Mouse (Mus musculus) gonadal fat pad, adult 2 months (tissue): ENCODE measurements around the gene Zdhhc3. TPM values are rescaled to one million over a fixed set of nuclear protein-coding genes. Genes with fewer than 3 reads are reported as not detected.

Source experiments
- DNase-seq: peaks from one replicate; pipeline ENCODE4 v3.0.0-alpha.2; 2012; ENCODE audit warnings: low read depth
- polyA plus RNA-seq: library from polyadenylated mRNA; depleted of rRNA; stranded (reverse); fragments of >200 nt; gene quantifications from 2 replicates; pipeline ENCODE4 v1.2.3, GENCODE M21; 2012; rRNA removed

The Zdhhc3 gene
- 117 and 118 TPM in 2 replicates for polyA plus RNA-seq

DNA sequence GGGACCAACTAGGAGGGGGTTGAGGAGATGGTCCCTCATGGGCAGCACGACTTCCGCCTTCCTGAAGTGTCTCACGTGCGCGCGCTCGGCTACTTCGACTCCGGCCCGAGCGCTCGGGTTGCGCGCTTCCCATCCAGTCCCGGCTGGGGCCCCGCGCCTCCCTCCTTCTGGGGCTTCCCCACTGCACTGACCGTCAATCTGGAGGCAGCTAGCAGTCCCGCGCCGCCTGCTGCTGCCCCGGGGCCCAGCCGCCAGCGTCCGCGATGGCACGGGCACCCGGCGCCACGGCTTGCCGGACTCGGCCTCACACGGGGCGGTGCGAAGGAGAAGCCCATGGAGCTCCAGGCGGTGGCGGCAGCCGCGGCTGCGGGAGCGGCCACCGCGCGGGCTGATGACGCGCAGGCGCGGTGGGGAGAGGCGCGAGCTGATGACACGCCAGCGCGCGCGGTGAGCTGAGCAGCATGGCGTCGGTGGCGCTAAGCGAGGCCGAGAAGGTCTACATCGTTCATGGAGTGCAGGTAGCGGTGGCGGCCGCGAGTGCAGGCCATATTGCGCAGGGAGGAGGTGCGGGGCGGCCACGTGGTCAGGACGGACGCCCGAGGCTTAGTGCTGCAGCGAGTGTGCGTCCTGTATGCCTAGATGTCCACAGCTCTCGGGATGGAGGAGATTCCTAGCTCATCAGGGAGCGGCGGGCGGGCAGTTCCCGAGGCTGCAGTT, at the start of gene Zdhhc3, which contains the start of gene Exosc7:
TSS of gene Zdhhc3 (minus strand) at position 401 of the 717 bp plus-strand sequence.
TSS of gene Exosc7 (plus strand) at position 411 of the 717 bp plus-strand sequence.
- no peak for DNase-seq

DNA sequence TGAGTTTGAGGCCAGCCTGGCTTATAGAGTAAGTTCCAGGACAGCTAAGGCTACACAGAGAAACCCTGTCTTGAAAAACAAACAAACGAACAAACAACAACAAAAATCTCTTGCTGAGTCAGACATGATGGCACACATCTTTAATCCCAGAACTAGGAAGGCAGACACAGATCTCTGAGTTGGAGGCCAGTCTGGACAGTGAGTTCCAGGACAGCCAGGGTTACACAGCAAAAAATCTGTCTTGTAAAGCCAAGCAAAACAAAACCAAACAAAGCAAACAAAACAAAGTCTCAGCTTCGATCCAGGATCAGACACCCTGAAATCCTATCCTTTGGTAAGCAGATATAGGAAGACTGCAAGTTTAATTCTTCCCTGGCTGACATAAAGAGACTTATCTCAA, 48.8 kb upstream of the Zdhhc3 start:
- no peak for DNase-seq

DNA sequence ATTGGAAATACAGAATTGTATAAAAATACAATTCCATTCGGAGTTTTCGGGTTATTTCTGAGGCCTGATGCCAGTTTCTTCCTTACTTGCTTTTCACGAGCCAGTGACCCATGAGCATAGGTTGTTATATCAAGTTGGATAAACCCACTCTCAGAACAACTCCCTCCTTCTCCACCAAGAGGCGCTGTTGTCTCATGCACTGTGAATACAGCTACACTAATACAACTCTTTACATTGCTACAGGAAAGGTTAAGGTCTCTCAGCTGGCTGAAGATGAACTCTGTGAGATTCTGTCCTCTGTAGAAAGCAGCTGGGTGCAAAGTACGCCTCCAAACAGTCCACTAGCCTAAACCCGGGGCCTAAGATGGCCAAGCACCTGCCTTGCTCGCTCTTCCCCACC, 46.3 kb upstream of the Zdhhc3 start:
- no peak for DNase-seq

DNA sequence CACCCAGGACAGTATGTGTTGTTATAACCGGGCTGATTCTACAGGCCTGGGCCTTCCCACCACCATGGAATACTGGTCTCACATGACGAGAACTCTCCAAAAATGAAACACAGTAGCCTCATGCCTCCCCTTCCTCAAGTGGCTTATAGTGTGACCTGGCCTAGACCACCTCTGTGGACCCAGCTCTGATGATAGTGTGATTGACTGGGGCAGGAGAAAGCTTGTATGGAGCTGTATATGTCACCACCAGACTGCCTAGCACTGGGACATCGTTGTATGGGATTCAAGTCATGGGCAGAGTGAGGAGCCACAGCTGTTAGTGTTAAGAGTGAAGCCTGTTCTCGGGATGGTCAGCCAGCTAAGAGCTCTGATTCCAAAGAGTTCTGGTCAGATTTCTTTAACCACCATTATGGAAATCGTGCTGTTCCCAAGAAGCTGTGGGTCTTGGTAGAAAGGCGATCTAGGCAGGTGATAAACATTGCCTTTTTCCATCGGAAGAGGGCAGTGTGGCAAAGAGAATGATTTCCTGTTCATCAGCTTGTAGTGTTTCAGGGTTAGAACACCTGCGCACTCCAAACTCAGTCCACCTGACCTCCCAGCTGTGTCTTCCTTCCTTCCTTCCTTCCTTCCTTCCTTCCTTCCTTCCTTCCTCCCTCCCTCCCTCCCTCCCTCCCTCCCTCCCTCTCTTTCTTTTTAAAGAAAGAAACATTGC, 45.3 kb upstream of the Zdhhc3 start:
- DNase-seq, result no peak

DNA sequence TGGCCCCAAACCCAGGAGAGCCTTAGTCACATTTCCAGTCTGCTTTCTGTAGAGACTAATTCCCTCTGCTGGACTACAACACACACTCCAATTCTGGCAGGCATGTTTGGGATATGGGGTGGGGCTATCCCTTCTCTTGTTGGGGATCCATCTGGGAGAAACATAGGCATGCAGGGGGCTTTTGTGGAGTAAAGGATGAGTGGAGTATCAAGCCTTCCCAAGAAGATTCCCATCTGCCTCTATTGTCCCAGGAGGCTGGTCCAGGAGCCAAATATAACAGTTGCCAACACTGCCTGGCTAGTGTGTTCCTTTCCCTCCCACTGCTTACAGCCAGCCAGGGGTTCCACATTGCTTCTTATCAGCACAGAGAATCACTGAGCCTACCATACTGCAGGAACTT, 44.7 kb upstream of the Zdhhc3 start:
- DNase-seq, result no peak

DNA sequence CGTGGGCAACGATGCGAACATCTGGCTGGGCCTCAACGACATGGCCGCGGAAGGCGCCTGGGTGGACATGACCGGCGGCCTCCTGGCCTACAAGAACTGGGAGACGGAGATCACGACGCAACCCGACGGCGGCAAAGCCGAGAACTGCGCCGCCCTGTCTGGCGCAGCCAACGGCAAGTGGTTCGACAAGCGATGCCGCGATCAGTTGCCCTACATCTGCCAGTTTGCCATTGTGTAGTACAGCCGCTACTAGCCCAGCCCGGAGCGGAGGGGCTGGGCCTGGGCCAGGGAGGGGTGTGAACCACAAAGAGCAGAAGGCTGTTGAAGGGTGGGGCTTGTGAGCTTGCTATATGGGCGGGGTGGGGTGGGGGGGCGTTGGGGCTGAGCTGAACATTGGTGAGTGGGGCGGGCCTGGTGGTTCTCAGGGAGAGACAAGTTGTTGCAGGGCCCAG, 43.9 kb upstream of the Zdhhc3 start:
- no peak for DNase-seq

DNA sequence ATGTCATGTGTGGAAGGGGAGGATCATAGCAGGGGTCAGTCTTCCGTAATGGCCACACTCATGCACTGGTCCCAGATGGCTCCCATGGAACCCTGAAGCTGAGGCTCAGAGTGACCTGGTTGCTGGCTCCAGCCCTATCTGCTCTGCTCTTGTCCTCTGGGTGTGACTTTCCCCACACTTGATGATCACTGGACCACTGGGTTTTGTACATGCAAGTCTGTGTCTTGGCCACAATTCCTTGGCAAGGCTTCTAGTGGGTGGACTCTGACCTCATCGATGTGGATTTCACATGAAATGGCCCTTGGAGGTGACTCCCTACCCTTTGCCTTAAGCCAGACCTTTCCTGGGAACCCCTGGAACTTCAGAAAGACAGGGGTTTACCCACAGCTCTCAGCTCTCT, 40.1 kb upstream of the Zdhhc3 start:
- DNase-seq, result no peak

DNA sequence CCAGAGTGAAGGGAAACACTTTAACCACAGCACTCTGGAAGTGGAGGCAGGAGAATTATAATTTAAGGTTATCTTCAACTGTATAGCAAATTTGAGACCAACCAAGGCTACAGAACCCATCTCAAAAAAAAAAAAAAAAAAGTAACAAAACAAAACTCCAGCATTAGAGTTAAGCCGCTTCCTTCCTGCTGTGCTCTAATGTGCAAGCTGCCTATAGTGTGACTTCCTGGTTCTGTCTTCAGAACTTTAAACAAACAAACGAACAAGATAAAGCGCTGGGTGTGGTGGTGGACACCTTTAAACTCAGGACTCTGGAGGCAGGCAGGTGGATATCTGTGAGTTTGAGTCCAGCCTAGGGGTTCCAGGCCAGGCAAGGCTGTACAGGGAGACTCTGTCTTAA, 39.0 kb upstream of the Zdhhc3 start:
- DNase-seq, result no peak

DNA sequence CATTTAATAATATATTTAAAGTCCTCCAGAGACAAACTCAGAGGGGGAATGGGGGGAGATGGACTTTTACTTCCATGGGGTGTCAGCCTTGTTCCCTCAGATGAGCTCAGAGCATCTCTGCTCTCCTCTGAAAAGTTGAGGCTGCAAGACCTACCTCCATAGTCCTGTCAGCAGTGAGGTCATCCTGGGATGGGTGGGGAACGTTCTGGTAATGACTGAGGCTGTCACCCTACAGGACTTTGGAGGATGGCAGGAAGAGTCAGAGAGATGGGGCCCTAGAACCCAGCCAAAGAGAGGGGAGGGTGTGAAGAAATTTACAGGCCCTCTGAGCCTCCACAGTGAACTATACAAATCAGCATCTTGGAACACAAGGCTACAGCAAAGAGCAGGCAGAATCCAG, 38.6 kb upstream of the Zdhhc3 start:
- no peak for DNase-seq

DNA sequence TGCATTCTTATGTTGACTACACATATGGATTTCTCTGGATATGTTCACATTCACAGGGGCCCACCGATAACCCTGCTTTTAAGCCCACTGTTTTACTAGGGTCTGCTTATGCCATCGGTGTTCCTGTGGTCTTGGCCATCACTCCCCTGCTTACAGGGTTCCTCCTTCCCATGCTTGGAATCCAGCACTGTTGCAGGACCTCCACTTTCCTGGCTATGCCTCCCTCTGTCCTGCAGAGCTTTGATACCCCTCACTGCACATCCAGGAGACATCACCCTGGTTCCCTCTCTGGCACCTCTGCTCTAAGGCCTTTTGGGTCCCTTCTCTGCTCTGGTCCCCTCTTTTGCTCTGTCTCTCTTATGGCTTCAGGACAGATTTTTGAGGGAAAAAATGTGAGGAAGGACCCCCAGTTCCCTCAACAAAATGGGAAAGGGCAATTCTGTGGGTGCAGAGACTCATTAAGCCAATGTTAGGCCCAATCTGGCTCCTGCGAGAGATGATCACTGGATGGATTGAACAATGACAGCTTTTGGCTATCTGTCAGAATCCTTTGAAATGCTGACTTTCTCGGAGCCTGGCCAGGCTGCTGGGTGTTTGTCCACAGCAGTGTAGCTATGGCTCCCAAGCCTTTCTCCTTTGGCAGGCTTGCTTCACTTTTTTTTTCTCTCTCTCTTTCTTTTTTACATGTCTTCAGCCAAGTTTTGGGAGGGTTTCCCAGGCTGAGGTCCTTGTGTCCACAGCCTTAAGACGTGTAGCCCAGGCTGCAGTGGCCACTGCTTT, 37.4 kb upstream of the Zdhhc3 start, which contains the start of gene Clec3b:
TSS of gene Clec3b (plus strand) at position 706 of the 780 bp plus-strand sequence.
- no peak for DNase-seq

DNA sequence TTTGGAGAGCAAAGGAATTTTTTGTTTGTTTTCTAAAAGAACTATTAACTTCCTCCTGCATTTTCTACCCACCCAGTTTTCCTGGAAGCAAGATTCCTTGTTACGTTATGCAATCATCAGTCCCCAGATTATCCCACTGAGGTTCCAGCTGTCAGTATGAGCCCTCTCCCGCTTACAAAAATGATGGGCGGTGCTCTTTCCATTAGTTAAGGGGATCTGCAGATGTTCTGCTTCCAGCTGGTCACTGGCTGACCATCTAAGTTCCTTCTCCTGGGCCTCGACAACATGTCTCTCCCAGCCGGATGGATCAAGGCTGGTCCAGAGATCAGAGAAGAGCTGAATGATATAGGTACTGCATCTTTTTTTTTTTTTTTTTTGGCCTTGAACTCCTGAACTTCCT, 35.4 kb upstream of the Zdhhc3 start:
- no peak for DNase-seq

DNA sequence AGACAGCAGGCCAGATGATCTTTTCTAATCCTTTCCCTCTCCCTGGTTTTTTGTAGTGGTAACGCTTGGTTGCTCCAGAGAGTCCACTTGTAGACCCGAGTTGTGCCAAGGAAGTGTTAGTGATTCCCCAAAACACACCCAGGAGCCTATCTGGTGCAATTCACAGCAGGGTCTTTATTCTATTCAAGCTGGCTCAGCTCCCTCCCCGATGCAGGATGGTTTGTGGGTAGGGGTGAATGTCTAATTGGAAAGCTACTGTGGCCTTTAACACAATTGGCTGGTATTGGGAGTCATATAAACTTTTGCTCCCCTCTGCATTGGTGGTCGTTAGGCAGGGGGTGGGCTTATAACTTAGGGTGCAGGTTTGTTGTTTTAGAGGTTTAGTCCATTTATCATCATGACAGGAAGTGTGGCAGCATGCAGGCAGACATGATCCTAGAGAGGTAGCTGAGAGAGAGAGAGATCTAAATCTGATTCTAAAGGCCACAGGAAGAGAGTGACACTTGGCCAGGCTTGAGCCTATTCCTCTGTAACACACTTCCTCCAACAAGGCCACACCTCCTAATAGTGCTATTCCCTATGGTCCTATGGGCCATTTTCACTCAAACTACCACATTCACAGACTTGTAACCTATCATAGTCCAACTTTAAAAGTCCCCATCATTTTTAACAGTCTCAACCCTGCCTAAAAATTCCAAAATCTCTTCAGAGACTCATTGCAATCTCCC, 27.0 kb upstream of the Zdhhc3 start:
- no peak for DNase-seq

DNA sequence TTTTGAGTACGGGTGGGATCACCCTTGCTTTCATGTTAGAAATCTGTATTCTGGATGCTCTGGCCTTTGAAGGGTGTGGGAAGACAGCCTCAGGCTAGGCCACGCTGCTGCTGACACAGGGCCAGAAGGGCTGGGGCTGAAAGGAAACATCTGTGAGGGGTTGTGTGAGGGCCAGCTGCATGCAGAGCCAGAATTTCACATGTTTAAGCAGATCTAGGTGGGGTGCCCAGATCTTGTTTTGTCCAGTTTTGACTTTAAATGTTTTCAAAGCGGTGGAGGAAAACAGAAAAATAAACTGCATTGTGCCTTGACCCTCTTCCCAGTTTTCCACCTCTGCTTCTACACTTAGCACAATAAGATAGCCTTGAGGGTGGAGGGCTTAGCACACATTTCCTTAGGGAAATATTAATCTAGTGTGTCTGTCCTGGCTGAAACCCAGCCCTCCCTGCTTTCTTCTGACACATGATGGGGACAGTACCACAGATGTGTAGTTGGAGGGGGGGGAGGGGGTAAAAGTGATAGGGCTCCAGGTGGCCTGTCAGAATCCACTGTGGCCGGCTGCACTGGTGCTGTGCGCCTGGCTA, 26.0 kb upstream of the Zdhhc3 start:
- DNase-seq, result no peak

DNA sequence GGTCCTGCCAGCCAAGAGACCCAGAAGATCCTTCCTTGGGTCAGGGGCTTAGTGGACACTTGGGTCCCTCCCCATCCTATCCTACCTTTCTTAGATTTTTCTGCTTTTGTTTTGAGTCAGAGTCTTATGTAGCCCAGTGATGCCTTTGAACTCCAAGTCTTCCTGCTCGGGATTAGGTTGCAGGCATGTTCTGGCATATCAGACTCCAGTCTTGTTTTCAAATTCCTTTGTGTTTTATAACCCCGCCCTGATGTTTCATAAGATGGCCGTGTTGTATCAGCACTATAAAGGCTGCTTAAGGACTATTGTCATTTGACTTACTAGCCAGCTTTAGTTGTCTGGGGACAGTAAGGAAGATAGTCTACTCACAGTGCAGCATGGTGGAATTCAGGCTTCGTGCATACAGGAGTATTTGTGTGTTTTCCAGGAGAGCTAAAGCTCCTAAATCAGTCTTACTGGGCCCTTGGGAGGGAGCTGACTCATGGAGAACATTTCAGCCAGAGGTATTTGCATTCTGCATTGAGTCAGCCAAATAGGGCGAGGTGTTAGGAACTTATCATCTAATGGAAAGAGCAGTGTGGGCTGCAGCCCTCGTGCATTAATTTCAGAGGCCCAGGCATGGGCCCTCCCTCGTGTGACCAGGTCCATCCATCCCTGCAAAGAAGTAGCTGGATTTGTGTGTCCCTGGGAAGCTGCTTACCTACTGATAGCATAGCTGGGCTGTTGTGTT, 24.1 kb upstream of the Zdhhc3 start:
- peak; percentile 84 for DNase-seq

DNA sequence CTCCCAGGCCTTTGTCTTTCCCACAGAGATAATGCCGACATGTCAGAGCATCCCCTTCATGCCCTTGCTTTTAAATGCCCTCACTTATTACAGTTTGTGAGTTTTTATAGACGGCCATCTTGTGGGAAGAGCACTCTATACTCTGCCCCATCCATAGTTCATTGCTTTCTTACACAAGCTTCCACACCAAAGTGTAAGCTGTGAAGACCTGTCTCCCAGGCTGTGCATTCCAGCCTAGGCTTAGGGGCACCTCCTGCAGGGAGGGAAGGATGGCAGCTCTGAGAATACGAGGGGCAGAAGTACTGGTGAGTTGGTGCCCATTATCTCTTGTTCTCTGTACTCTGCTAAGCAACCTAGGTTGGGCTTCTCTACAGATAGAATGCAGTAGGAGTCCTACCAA, 20.0 kb upstream of the Zdhhc3 start:
- no peak for DNase-seq

DNA sequence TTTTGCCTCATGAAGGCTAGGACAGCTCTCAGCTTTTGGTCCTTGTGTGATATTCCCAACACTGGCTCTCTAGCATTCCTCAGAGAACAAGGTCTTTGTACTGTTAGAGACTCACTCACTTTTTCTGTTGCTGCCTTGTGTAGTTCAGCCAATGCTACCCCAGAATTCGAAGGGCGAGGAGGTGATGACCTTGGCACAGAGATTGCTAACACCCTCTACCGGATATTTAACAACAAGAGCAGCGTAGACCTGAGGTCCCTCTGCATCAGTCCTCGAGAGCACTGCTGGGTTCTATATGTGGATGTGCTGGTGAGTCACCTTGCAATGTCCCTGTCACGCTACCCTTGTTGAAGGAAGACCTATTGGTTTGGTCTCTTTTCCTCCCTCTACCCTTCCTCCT, 14.7 kb upstream of the Zdhhc3 start:
- DNase-seq, result no peak

DNA sequence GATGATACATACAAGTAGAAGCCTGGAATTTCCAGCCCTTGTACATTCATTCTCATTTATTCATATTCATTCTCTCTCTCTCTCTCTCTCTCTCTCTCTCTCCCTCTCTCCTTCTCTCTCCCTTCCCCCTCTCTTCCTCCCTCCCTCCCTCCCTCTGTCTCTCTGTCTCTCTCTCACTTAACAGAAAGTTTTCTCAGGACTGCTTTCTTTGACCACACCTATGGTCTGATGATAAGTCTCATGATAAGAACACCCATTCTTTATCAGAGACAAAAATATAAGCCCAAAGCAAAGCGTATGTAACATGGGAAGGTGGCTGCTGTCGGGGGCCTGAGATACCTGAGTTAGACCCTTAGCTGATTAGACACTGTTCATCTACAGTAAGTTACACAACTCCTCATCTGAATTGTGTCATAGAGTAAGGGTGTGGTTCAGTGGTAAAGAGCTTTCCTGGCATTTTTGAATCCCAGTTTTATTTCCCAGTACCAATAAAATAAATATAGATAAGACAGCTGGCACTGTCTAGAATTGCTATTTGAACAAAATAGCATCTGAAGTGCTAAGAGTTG, 11.5 kb upstream of the Zdhhc3 start:
- no peak for DNase-seq

DNA sequence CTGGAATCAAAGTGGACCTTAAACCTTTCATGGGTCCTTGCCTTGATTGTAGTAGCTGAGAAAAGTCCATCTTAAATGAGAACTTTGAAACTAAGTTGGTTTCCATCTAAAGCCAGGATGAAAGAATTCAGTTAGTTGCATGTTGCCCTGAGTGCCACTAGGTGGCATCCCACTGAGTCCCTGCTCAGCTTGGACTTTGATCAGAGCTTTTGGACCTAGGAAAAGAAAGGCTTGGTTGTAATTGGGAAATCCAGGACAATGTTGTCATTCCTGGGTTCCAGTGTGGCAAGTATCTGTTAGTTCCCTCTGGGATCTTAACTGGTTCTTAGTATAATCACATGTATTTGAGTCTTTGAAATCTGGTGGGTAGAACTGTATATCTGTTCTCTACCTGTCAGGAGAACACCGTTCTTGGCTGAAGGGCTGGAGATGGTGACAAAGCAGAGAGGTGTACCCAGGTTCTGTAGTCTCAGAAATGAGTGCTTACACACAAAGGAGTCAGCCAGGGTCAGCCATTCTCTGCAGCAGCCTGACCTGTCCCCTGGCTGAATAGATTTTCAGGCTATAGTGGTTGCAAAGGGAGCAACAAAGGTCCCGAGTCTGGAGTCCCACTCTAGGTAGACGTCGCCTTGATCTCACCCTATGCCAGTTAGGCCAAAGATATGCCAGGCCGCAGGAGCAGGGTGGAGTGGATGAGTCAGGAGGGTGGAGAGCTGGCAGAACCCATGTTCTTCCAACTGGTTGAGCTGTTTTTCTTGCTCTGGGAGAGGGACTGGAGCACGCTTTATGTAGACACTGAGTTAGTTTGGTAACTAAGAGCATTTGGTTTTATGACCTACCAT, 10.8 kb upstream of the Zdhhc3 start:
- no peak for DNase-seq

DNA sequence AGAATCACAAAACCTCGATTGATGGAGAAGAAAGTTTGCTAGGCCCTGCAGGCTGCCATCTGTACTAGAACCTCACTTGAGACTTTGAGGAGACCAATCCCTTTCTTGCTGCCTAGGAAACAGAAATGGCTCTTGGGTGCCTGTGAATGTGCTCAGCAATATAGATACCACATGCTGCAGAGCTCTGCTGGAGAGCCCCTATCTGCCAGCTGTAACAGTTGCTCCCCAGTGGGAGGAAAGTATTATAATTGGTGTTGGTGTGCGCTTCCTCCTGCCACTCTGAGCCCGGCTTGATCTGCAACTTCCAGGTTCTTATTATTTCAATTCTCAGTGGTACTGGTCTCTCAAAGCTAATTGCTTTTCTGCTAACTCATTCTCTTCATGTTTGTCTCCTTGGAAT, 10.0 kb upstream of the Zdhhc3 start:
- no peak for DNase-seq
